Mouse (Mus musculus) neural tube, embryonic 15.5 days (tissue): ENCODE measurements around the gene Sec13. TPM values are rescaled to one million over a fixed set of nuclear protein-coding genes. Genes with fewer than 3 reads are reported as not detected.

Source experiments
- ATAC-seq: fragments of 200-750 bp; cut with Nextera tagmentation; 2 replicates; pipeline ENCODE4 v1.8.0; 2017; ENCODE audit warnings: mild to moderate bottlenecking, moderate TSS enrichment, moderate library complexity; ENCODE audit not compliant: low FRiP score
- H3K27ac ChIP-seq: fragments of 300-500 bp; sonication (generic); replicated peaks from 2 replicates; pipeline ENCODE4 v1.5.1; 2015; ENCODE audit warnings: mild to moderate bottlenecking, inconsistent platforms
- H3K27me3 ChIP-seq: fragments of 300-500 bp; sonication (generic); replicated peaks from 2 replicates; pipeline ENCODE4 v1.6.1; 2015; ENCODE audit warnings: inconsistent platforms
- H3K36me3 ChIP-seq: fragments of 300-500 bp; sonication (generic); 2 replicates; pipeline ENCODE4 v1.6.1; 2015; ENCODE audit warnings: inconsistent platforms
- H3K4me1 ChIP-seq: fragments of 300-500 bp; sonication (generic); 2 replicates; pipeline ENCODE4 v1.6.1; 2015; ENCODE audit warnings: inconsistent platforms
- H3K4me2 ChIP-seq: fragments of 300-500 bp; sonication (generic); 2 replicates; pipeline ENCODE4 v1.6.1; 2015; ENCODE audit warnings: inconsistent platforms, mild to moderate bottlenecking, moderate library complexity
- H3K4me3 ChIP-seq: fragments of 300-500 bp; sonication (generic); replicated peaks from 2 replicates; pipeline ENCODE4 v1.5.1; 2015; ENCODE audit warnings: mild to moderate bottlenecking, inconsistent platforms
- H3K9ac ChIP-seq: fragments of 300-500 bp; sonication (generic); replicated peaks from 2 replicates; pipeline ENCODE4 v1.6.1; 2015; ENCODE audit warnings: mild to moderate bottlenecking, inconsistent platforms
- H3K9me3 ChIP-seq: fragments of 300-500 bp; sonication (generic); replicated peaks from 2 replicates; pipeline ENCODE4 v1.6.1; 2016; ENCODE audit warnings: inconsistent platforms
- WGBS: fragments of 180-500 bp; shearing (Covaris S2); methylation state at CpG from one replicate; pipeline ENCODE4 v1.1.7; 2015; ENCODE audit warnings: mixed read lengths; 5-methylcytosine and 5-hydroxymethylcytosine counted together
- polyA plus RNA-seq: library from polyadenylated mRNA; unstranded; fragments of >200 nt; fragmentation: Nextera tagmentation; extraction: Ambion mirVana; gene quantifications from 2 replicates; pipeline ENCODE4 v1.2.1, GENCODE M21; 2015

Sec13 gene
- 194 and 214 TPM in 2 replicates for polyA plus RNA-seq

DNA sequence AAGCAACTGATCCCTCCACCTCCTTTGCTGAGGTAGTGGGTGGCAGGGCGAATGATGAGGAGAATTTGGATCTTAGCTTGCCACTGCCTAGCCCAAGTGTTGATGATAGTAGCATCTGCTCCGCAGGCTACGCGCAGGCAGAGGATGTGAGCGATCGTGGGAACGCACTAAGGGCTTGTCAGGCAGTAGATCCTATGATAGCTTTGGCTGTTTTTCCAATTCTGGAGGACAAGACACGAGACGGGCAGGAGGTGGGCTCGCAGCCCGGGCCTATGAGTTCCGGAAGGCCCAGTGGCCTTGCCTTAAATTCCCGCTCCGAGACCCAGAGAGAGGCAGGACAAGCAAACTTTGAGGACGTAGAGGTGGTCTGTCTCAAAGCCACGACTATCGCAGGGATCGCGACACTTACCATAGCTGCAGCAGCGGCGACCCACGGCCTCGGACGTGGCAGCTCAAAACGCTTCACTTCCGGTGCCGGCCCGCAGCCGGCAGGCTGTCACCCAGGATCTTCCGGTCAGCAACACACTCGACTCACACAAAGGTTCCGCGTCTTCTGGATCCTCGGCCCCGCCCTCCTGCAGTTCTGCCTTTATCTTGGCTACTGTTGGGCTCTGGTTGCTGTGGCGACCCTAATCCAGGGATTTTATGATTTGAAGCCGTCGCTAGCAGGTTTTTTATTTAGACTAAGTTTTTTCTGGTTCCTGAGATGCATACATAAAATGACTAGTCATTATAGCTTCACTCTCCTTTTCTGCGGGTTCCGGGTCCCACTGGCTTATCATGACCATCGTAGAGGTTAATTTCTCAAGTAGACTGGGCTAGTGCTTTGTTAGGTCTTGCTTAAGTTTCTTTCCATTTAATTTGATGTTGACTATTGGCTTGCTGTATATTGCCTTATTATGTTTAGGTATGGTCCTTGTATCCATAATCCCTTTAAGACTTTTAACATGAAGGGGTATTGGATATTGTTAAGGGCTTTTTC lies at the start of gene Sec13:
Gene Sec13 (minus strand): TSS at position 508 of the 982 bp plus-strand sequence.
- peaks cover 14% of the 10 kb centered on the region for H3K4me1 ChIP-seq
- H3K9me3 ChIP-seq: no peaks in the 10 kb centered on the region
- WGBS: 7% methylated on average over 41 of the region's 41 CpGs
- H3K36me3 ChIP-seq: peaks cover 23% of the 10 kb centered on the region
- no peaks in the 10 kb centered on the region for H3K27me3 ChIP-seq
- peak within 1 kb of the TSS; percentile 82 for H3K27ac ChIP-seq
- peak; percentile 88 for ATAC-seq
- H3K9ac ChIP-seq: peak within 1 kb of the TSS; percentile 81
- peak within 1 kb of the TSS; percentile 88 for H3K4me2 ChIP-seq
- H3K4me3 ChIP-seq: peak within 1 kb of the TSS; percentile 92

DNA sequence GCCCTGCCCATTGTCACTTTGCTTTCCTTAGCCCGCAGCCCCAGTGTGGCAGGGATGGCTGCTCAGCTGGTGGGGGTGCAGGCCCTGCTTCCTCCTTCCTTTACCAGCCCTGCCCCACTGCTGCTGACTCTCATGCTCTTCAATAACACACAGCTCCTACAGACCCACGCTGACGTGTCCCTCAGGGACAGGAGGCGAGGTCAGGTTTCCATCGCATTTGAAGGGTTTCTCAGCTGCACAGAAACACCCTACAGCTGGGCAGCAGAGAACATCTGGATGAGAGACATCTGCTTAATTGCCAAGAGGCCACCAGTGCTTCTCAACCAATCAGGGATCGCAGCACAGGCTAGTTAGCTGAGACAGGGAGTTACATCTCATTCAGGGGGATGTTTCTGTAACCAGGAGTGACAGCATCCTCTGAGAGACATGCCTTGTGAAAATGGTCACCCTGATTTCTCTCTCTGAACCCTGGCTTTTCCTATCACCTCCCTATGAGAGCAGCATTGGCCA lies 47.0 kb upstream of the Sec13 start:
- H3K9ac ChIP-seq: no peak overlapping the region
- H3K36me3 ChIP-seq: peaks cover 43% of the 10 kb centered on the region
- ATAC-seq: no peak
- H3K4me3 ChIP-seq: no peak overlapping the region
- no peak overlapping the region for H3K27ac ChIP-seq
- WGBS: 44% methylated on average over 6 of the region's 6 CpGs
- no peak overlapping the region for H3K4me2 ChIP-seq
- H3K9me3 ChIP-seq: no peaks in the 10 kb centered on the region
- no peaks in the 10 kb centered on the region for H3K4me1 ChIP-seq
- H3K27me3 ChIP-seq: no peaks in the 10 kb centered on the region

DNA sequence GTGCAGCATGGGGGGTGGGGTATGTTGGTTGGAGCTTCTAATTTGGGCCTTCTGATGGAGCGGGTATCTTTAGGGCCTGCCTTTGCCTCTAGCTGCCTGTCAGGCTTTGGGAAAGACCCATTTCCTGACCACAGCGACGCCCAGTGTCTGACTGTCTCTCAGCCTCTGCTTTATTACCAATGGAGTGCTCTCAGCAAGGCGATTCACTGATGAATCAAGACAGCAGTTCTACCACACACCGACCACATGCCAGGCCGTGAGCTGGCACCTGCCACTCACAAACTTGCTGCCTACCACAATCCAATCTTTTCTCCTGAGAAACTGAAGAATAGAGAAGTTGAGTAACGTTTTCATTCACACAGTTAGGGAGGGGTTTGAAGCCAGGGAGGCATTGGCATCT lies 45.1 kb upstream of the Sec13 start:
- Histone ChIP-seq H3K36me3 (peaks cover 38% of the 10 kb centered on the region), H3K4me1 (no peaks in the 10 kb centered on the region), H3K4me3 (no peak overlapping the region), H3K9me3 (no peaks in the 10 kb centered on the region), H3K27ac (no peak overlapping the region), H3K9ac (no peak overlapping the region), H3K4me2 (no peak overlapping the region), H3K27me3 (no peaks in the 10 kb centered on the region)
- no peak for ATAC-seq
- WGBS: 83% methylated on average over 7 of the region's 7 CpGs

DNA sequence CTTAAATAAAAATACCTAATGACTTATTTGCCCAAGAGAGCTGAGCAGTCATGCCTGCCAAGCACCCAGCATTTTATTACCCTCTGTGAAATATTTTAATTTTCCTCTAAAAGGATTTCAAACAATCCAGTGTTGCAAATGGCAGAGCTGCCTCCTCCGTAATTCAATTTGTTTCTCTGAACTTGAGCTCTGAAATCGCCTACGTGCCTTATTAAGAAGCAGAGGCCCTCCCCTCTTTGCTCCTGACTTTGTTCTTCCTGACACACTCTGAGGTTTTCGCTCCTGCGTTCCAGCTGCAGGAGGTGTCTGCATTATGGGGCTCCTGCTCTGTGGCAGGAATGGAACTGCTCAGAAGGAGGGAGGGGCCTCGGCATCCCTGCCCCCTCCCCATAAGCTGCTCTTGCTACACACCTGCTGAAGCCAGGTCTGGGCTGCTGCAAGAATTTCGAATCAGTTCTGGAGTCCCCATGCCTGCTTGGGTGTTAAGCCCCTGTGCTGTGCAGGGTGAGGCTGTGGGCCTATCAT lies 37.7 kb upstream of the Sec13 start:
- Histone ChIP-seq H3K4me2 (no peak overlapping the region), H3K9ac (0 out of 2 replicates have a peak overlapping the region, but pooled peaks have one; percentile 9), H3K27me3 (no peaks in the 10 kb centered on the region), H3K27ac (0 out of 2 replicates have a peak overlapping the region, but pooled peaks have one; percentile 18), H3K9me3 (no peaks in the 10 kb centered on the region), H3K36me3 (peaks cover 26% of the 10 kb centered on the region), H3K4me1 (peaks cover 3% of the 10 kb centered on the region; the same call in 1 of the 2 replicates), H3K4me3 (no peak overlapping the region)
- WGBS: 43% methylated on average over 7 of the region's 7 CpGs
- no peak for ATAC-seq

DNA sequence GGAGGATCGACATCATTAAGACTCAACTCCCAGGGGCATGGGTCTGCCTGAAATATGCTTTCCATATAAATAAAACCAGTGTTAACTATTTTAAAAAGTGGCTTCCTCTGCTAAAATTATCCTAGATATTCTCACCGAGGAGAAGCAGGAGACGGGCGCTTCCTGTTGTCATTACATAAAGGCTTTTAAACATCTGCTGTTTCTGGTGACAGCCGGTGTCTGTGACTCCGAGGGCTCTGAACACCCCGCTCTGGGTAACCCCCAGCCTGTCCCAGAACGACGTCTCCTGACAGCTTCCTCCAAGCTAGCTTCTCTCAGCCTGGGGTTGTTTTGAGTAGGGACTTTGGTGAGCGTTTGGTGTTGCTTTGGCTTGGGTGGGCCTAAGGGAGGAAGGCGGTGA lies 28.3 kb upstream of the Sec13 start:
- 56% methylated on average over 11 of the region's 11 CpGs for WGBS
- Histone ChIP-seq H3K9ac (no peak overlapping the region), H3K36me3 (peaks cover 42% of the 10 kb centered on the region)

DNA sequence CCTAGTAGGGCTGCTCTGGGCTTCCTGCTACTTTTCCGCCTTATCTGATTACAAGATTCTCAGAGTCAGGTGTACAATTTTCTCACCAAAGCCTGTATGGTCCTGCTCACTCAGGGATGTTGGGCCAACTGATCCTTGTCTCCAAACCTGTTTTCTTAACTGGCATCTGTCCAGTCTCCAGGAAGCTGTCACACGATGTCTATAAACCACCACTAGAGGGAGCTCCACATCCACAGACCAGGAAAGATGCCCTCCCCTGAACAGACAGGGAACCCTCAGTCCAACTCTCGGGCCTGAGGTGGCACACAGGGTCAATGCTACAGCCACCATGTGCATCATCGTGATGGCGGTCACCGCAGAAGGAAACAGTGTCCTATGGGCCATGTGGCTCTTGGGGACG lies 21.1 kb upstream of the Sec13 start:
- 27% methylated on average over 7 of the region's 7 CpGs for WGBS
- peaks cover 80% of the 10 kb centered on the region for H3K36me3 ChIP-seq
- H3K9me3 ChIP-seq: no peaks in the 10 kb centered on the region
- no peak overlapping the region for H3K4me3 ChIP-seq
- H3K4me2 ChIP-seq: no peak overlapping the region
- no peaks in the 10 kb centered on the region for H3K4me1 ChIP-seq
- ATAC-seq: 0 out of 2 replicates have a peak, but pooled peaks have one; percentile 41
- peaks cover 4% of the 10 kb centered on the region; the same call in 1 of the 2 replicates for H3K27me3 ChIP-seq
- H3K27ac ChIP-seq: no peak overlapping the region
- no peak overlapping the region for H3K9ac ChIP-seq

More for the DNA sequence above, 28.3 kb upstream of the Sec13 start:
- H3K4me1 ChIP-seq: no peaks in the 10 kb centered on the region
- H3K4me3 ChIP-seq: no peak overlapping the region
- H3K4me2 ChIP-seq: no peak overlapping the region
- no peak overlapping the region for H3K27ac ChIP-seq
- H3K9me3 ChIP-seq: no peaks in the 10 kb centered on the region
- H3K27me3 ChIP-seq: no peaks in the 10 kb centered on the region
- ATAC-seq: no peak

DNA sequence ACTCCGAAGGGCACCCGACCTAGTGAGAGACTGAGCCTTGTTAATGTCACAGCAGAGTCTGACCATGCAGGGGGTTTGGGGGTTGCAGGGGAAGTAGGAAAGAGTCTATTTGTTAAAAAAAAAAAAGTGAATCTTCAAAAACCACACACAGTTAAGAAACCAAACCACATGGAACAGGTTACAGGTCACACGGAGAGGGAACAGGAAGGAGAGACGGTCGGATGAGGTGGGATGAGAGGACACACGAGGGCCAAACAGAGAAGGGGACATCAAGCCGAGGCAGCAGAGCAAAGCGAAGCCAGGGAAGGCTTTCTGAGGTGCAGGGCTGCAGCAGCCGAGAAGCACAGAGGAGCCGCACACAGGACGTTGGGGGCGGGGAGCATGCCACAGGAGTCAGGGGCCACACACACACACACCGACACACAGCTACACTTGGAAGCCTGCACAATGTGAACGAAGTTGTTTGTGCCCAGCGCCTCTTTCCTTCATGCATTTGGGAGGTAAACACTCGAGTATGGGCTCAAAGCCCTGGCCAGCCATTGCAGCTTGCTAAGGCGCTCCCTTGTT lies 8.7 kb upstream of the Sec13 start:
- Histone ChIP-seq H3K27me3 (no peaks in the 10 kb centered on the region), H3K4me3 (no peak overlapping the region), H3K36me3 (peaks cover 41% of the 10 kb centered on the region), H3K9me3 (no peaks in the 10 kb centered on the region), H3K27ac (no peak overlapping the region), H3K4me2 (no peak overlapping the region), H3K4me1 (no peaks in the 10 kb centered on the region), H3K9ac (no peak overlapping the region)
- ATAC-seq: no peak
- 68% methylated on average over 17 of the region's 17 CpGs for WGBS

DNA sequence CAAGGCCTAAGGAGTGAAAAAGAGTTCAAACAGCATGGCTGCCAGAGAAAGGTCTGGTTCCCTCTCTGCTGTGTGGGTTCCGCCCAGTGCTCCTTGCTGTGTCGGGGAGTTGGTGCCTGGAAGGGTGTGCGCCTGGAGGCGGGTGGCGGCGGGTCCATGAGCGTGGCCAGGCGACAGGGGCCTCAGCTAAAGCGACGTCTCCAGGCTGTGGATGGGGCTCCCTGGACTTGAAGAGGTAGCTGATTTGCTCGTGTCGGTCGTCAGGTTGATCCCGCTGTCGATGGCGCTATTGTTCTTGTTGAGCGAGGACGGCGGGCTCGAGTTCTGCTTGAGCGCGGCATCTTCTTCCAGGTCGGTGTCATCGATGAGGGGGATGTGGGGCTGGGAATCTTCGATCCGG lies 7.8 kb upstream of the Sec13 start:
- no peak for ATAC-seq
- no peaks in the 10 kb centered on the region for H3K27me3 ChIP-seq
- no peak overlapping the region for H3K4me3 ChIP-seq
- no peaks in the 10 kb centered on the region for H3K9me3 ChIP-seq
- H3K4me1 ChIP-seq: no peaks in the 10 kb centered on the region
- H3K4me2 ChIP-seq: no peak overlapping the region
- H3K27ac ChIP-seq: no peak overlapping the region
- H3K36me3 ChIP-seq: peaks cover 33% of the 10 kb centered on the region
- 39% methylated on average over 26 of the region's 26 CpGs for WGBS
- H3K9ac ChIP-seq: no peak overlapping the region

DNA sequence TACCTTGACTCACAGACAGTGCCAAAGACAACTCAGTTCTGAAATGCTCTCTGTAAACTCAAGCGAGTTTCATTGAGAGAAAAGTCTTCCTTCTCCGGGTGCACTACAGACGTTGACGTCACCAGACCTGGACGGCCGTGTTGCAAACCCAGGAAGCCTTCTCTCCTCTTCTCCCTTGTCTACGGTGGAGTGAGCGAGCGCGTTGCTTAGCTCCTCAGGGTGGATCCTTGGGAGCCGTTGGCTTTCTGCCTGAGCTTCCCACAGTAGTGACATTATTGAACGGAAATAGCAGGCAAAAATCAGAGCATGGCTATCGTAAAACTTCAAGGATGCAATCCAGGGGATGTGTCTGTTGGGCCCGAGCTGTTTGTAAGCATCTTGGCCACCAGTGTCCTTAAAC lies 6.7 kb upstream of the Sec13 start:
- no peaks in the 10 kb centered on the region for H3K4me1 ChIP-seq
- H3K9me3 ChIP-seq: no peaks in the 10 kb centered on the region
- H3K27ac ChIP-seq: no peak overlapping the region
- ATAC-seq: no peak
- no peak overlapping the region for H3K4me2 ChIP-seq
- H3K27me3 ChIP-seq: no peaks in the 10 kb centered on the region
- peaks cover 24% of the 10 kb centered on the region for H3K36me3 ChIP-seq
- no peak overlapping the region for H3K9ac ChIP-seq
- no peak overlapping the region for H3K4me3 ChIP-seq
- whole genome bisulfite sequencing: 86% methylated on average over 14 of the region's 14 CpGs

DNA sequence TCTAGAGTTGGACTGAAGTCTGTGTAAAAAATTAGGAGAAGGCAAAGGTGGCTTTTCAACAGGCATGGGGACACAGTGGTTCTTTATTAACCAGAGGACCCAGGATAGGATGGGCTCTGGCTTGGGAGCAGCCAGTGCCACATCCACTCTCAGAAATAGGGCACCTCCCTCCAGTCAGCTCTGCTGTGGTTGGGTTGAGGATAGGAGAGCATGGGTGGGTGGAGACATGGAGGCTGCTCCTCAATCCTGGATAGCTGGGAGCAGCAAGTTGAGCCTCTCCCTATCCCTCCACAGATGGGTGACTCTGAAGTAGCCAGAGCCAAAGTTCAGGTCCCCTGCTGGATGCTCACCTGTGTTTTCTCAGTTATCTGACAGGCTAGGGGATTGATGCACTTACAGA lies 4.6 kb upstream of the Sec13 start:
- Histone ChIP-seq H3K27ac (no peak overlapping the region), H3K4me3 (no peak overlapping the region), H3K4me1 (peaks cover 3% of the 10 kb centered on the region; the same call in 1 of the 2 replicates), H3K27me3 (no peaks in the 10 kb centered on the region), H3K9ac (0 out of 2 replicates have a peak overlapping the region, but pooled peaks have one; percentile 3), H3K9me3 (no peaks in the 10 kb centered on the region), H3K36me3 (peaks cover 13% of the 10 kb centered on the region), H3K4me2 (no peak overlapping the region)
- ATAC-seq: no peak

DNA sequence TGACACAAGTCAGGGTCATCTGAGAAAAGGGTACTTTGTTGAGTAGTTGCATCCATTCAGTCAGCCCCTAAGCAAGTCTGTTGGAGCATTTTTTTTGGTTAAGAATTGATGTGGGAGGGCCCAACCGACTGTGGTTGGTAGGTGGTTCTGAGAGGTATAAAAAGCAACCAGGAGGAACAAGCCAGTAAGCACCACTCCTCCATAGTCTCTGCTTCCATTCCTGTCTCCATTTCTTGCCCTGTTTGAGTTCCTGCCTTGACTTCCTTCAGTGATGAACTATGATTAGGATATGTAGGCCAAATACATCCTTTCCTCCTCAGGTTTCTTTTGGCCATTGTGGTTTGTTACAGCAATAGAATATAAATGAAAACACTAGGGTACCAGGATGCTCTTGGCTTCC lies 2.6 kb upstream of the Sec13 start:
- WGBS: 48% methylated on average over 1 of the region's 1 CpGs
- H3K27me3 ChIP-seq: no peaks in the 10 kb centered on the region
- no peak overlapping the region for H3K9ac ChIP-seq
- ATAC-seq: no peak
- H3K27ac ChIP-seq: no peak overlapping the region
- peaks cover 14% of the 10 kb centered on the region for H3K4me1 ChIP-seq
- no peak overlapping the region for H3K4me3 ChIP-seq
- H3K9me3 ChIP-seq: no peaks in the 10 kb centered on the region
- peaks cover 12% of the 10 kb centered on the region for H3K36me3 ChIP-seq
- no peak overlapping the region for H3K4me2 ChIP-seq
